Mouse (Mus musculus): ENCODE data around the gene Ndufb5.

- TF ChIP-seq EP300 (optimal IDR thresholded peaks at IDR 0.05) (no peak), CTCF (IDR thresholded peaks at IDR 0.05; ENCODE audit: low read depth) (no peak)
Measured at GRCm38 (mm10) chr3:32745001-32745400, 8.2 kb downstream of the Ndufb5 start.

Data from stomach, postnatal 0 days (tissue).